Mouse (Mus musculus) ES-E14 (cell line): ENCODE results near the gene Socs2. TPM values are rescaled to one million over a fixed set of nuclear protein-coding genes. Genes with fewer than 3 reads are reported as not detected.

ENCODE experiments used
- DNase-seq: peaks from one replicate; pipeline ENCODE4 v3.0.0-alpha.2; 2013; ENCODE audit warnings: low read depth, low spot score
- H3K27ac ChIP-seq: 2 replicates; pipeline ENCODE4 v1.5.1; 2012; ENCODE audit warnings: low read depth, mild to moderate bottlenecking, low read length, moderate library complexity, mixed read lengths; ENCODE audit not compliant: poor library complexity, insufficient read depth, severe bottlenecking
- H3K36me3 ChIP-seq: 2 replicates; pipeline ENCODE4 v1.6.1; 2012; ENCODE audit warnings: mild to moderate bottlenecking, low read length, moderate library complexity, mixed read lengths; ENCODE audit not compliant: control insufficient read depth, poor library complexity, insufficient read depth, severe bottlenecking
- H3K4me1 ChIP-seq, 2 experiments: fragments of 150-350 bp in 1 of 2; sonication (generic) in 1 of 2; 2 replicates each; pipeline ENCODE4 v1.6.1; 2012; ENCODE audit warnings: low read length in 2 of 2, mild to moderate bottlenecking in 1 of 2, mixed read lengths in 1 of 2; ENCODE audit not compliant: control insufficient read depth in 2 of 2, insufficient read depth in 2 of 2, poor library complexity in 1 of 2
- H3K4me3 ChIP-seq, 2 experiments: fragments of 150-350 bp in 1 of 2; sonication (generic) in 1 of 2; 2 replicates each; pipeline ENCODE4 v1.5.1; 2012; ENCODE audit warnings: low read length in 2 of 2, low read depth in 1 of 2, mild to moderate bottlenecking in 1 of 2, mixed read lengths in 1 of 2; ENCODE audit not compliant: insufficient read depth in 1 of 2, poor library complexity in 1 of 2, severe bottlenecking in 1 of 2
- H3K9ac ChIP-seq: 2 replicates; pipeline ENCODE4 v1.6.1; 2012; ENCODE audit warnings: low read depth, mild to moderate bottlenecking, low read length, mixed read lengths; ENCODE audit not compliant: poor library complexity, insufficient read depth, severe bottlenecking
- H3K9me3 ChIP-seq: fragments of 150-350 bp; sonication (generic); 2 replicates; pipeline ENCODE4 v1.6.1; 2012; ENCODE audit warnings: low read depth, mild to moderate bottlenecking, low read length; ENCODE audit not compliant: control insufficient read depth, insufficient read depth
- CHD2 ChIP-seq: IDR thresholded peaks from 2 replicates; pipeline ENCODE4 v1.6.1; 2014; ENCODE audit warnings: mild to moderate bottlenecking, low read depth, low read length, inconsistent platforms
- HCFC1 ChIP-seq: IDR thresholded peaks from 2 replicates; pipeline ENCODE4 v1.6.1; 2012; ENCODE audit warnings: low read length, inconsistent platforms, borderline replicate concordance; ENCODE audit not compliant: insufficient read depth
- MAFK ChIP-seq: IDR thresholded peaks from 2 replicates; pipeline ENCODE4 v1.6.1; 2014; ENCODE audit warnings: mild to moderate bottlenecking, low read depth, low read length, inconsistent platforms; ENCODE audit not compliant: insufficient read depth
- ZC3H11A ChIP-seq: IDR thresholded peaks from 2 replicates; pipeline ENCODE4 v1.6.1; 2012; ENCODE audit warnings: low read depth, mild to moderate bottlenecking, inconsistent platforms, low read length, borderline replicate concordance
- ZNF384 ChIP-seq: IDR thresholded peaks from 2 replicates; pipeline ENCODE4 v1.6.1; 2012; ENCODE audit warnings: low read depth, low read length, inconsistent platforms
- in situ Hi-C, 2 experiments: fragments of 600-800 bp; cut with MboI; formaldehyde crosslinking; loops; one replicate each; pipeline ENCODE4 v1.15.1; 2025; ENCODE audit warnings: low sequenced_read_pairs in 2 of 2, inconsistent platforms in 1 of 2; ENCODE audit not compliant: unreplicated experiment in 2 of 2
- total RNA-seq: library from RNA; depleted of rRNA; stranded (reverse); fragments of 300-350 nt; gene quantifications from 2 replicates; pipeline ENCODE4 v1.2.3, GENCODE M21; 2012

The Socs2 gene
- total RNA-seq, 1 experiment: 46.3 TPM

GRCm38 (mm10) chr10:95404774-95405173 is 12.2 kb downstream of the Socs2 start:
- H3K27ac ChIP-seq: no peak overlapping the region
- no peak for TF ChIP-seq MAFK
- H3K9me3 ChIP-seq: no peaks in the 10 kb centered on the region
- H3K4me3 ChIP-seq: no peak overlapping the region
- no peak overlapping the region for H3K9ac ChIP-seq
- no peak for DNase-seq
- peaks cover 28% of the 10 kb centered on the region for H3K36me3 ChIP-seq
- H3K4me1 ChIP-seq: peaks cover 0 to 8% of the 10 kb centered on the region in 2 experiments; a peak in 2 of 4 replicates
- in situ Hi-C loops: no loop called here

GRCm38 (mm10) chr10:95399689-95400354 is 17.2 kb downstream of the Socs2 start:
- H3K4me3 ChIP-seq: no peak overlapping the region
- in situ Hi-C loops: no loop called here
- peaks cover 4% of the 10 kb centered on the region in 2 experiments; a peak in 2 of 4 replicates for H3K4me1 ChIP-seq
- H3K9me3 ChIP-seq: no peaks in the 10 kb centered on the region
- DNase-seq: no peak
- no peak overlapping the region for H3K9ac ChIP-seq
- no peak overlapping the region for H3K27ac ChIP-seq
- TF ChIP-seq MAFK (no peak), ZNF384 (no peak), HCFC1 (no peak), CHD2 (no peak), ZC3H11A (no peak)
- H3K36me3 ChIP-seq: peaks cover 11% of the 10 kb centered on the region

DNA sequence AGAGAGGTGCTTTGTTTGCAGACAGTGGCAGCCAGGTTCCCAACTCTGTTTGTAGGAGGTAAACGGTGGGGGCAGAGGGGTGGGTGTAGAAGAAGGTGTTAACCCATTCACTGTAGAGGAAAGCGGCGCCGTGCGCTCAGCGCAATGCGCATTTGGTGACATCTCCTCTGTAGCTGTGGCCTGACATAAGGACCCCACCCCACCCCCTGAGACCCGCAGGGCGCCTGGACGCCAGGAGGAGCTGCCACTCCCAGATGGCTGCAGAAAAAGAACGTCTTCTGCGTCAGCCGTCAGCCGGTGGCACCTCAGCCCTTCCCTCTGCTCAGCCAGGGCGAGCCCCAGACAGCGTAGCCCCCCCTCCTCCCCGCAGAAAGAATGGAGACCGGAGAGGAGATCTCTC is 18.5 kb downstream of the Socs2 start:
- no peak overlapping the region for H3K9ac ChIP-seq
- DNase-seq: no peak

GRCm38 (mm10) chr10:95397191-95397835 is 19.7 kb downstream of the Socs2 start:
- Histone ChIP-seq H3K27ac (no peak overlapping the region), H3K9me3 (no peaks in the 10 kb centered on the region), H3K9ac (no peak overlapping the region), H3K36me3 (peaks cover 7% of the 10 kb centered on the region; the same call in 1 of the 2 replicates), H3K4me3 (no peak overlapping the region), H3K4me1 (peaks cover 4 to 5% of the 10 kb centered on the region in 2 experiments; a peak in 2 of 4 replicates)
- DNase-seq: no peak
- in situ Hi-C loops: no loop called here
- no peak for TF ChIP-seq ZC3H11A
- TF ChIP-seq MAFK: no peak
- TF ChIP-seq CHD2: no peak
- TF ChIP-seq HCFC1: no peak

More for the DNA sequence above, 18.5 kb downstream of the Socs2 start:
- H3K27ac ChIP-seq: no peak overlapping the region
- in situ Hi-C loops: no loop called here
- peaks cover 11% of the 10 kb centered on the region for H3K36me3 ChIP-seq
- H3K9me3 ChIP-seq: no peaks in the 10 kb centered on the region
- peak overlapping the region; percentile 15 to 26; a peak in 3 of 4 replicates for H3K4me3 ChIP-seq
- peaks cover 4 to 5% of the 10 kb centered on the region in 2 experiments; a peak in 2 of 4 replicates for H3K4me1 ChIP-seq
- TF ChIP-seq CHD2 (no peak), ZC3H11A (no peak), HCFC1 (no peak), MAFK (no peak), ZNF384 (no peak)

GRCm38 (mm10) chr10:95396356-95396755 is 20.6 kb downstream of the Socs2 start:
- TF ChIP-seq CHD2 (no peak), ZNF384 (no peak), HCFC1 (no peak), MAFK (no peak), ZC3H11A (no peak)
- H3K27ac ChIP-seq: no peak overlapping the region
- peaks cover 5% of the 10 kb centered on the region; the same call in 1 of the 2 replicates for H3K36me3 ChIP-seq
- DNase-seq: no peak
- H3K4me3 ChIP-seq: no peak overlapping the region
- H3K9me3 ChIP-seq: no peaks in the 10 kb centered on the region
- H3K4me1 ChIP-seq: peaks cover 4 to 5% of the 10 kb centered on the region in 2 experiments; a peak in 2 of 4 replicates
- in situ Hi-C loops: no loop called here
- no peak overlapping the region for H3K9ac ChIP-seq
